Mouse (Mus musculus) forebrain, embryonic 13.5 days (tissue): Measurements from ENCODE around the gene St6galnac3. TPM values are rescaled to one million over a fixed set of nuclear protein-coding genes. Genes with fewer than 3 reads are reported as not detected.
A peak's percentile ranks its signal among the peaks of the same experiment; 100 is the strongest.

Experiments
- ATAC-seq: fragments of 200-750 bp; cut with Nextera tagmentation; 2 replicates; pipeline ENCODE4 v1.8.0; 2017
- H3K27ac ChIP-seq: fragments of 300-500 bp; sonication (generic); 2 replicates; pipeline ENCODE4 v1.5.1; 2015; ENCODE audit warnings: inconsistent platforms, mild to moderate bottlenecking, moderate library complexity
- H3K27me3 ChIP-seq: fragments of 300-500 bp; sonication (generic); 2 replicates; pipeline ENCODE4 v1.6.1; 2015; ENCODE audit warnings: mild to moderate bottlenecking, inconsistent platforms
- H3K36me3 ChIP-seq: fragments of 300-500 bp; sonication (generic); 2 replicates; pipeline ENCODE4 v1.6.1; 2015; ENCODE audit warnings: mild to moderate bottlenecking, inconsistent platforms; ENCODE audit not compliant: poor library complexity, severe bottlenecking
- H3K4me1 ChIP-seq: fragments of 300-500 bp; sonication (generic); 2 replicates; pipeline ENCODE4 v1.6.1; 2015; ENCODE audit warnings: inconsistent platforms
- H3K4me2 ChIP-seq: fragments of 300-500 bp; sonication (generic); 2 replicates; pipeline ENCODE4 v1.6.1; 2015; ENCODE audit warnings: inconsistent platforms, mild to moderate bottlenecking, moderate library complexity
- H3K4me3 ChIP-seq: fragments of 300-500 bp; sonication (generic); 2 replicates; pipeline ENCODE4 v1.5.1; 2015; ENCODE audit warnings: mild to moderate bottlenecking, inconsistent platforms
- H3K9ac ChIP-seq: fragments of 300-500 bp; sonication (generic); 2 replicates; pipeline ENCODE4 v1.6.1; 2015; ENCODE audit warnings: mild to moderate bottlenecking, inconsistent platforms
- H3K9me3 ChIP-seq: fragments of 300-500 bp; sonication (generic); replicated peaks from 2 replicates; pipeline ENCODE4 v1.6.1; 2016; ENCODE audit warnings: inconsistent platforms
- WGBS: fragments of 180-500 bp; shearing (Covaris S2); methylation state at CpG from one replicate; pipeline ENCODE4 v1.1.7; 2015; 5-methylcytosine and 5-hydroxymethylcytosine counted together
- polyA plus RNA-seq: library from polyadenylated mRNA; unstranded; fragments of >200 nt; fragmentation: Nextera tagmentation; extraction: Ambion mirVana; gene quantifications from 2 replicates; pipeline ENCODE4 v1.2.1, GENCODE M21; 2015

Gene St6galnac3
- polyA plus RNA-seq, 1 experiment from 2014 or later, result 20.7 TPM

GRCm38 (mm10) chr3:153681720-153682119 is 43.3 kb downstream of the St6galnac3 start:
- Histone ChIP-seq H3K9me3 (0 out of 2 replicates have a peak, but pooled peaks cover 2% of the 10 kb centered on the region), H3K4me2 (no peak overlapping the region), H3K4me3 (no peak overlapping the region), H3K27ac (no peak overlapping the region), H3K36me3 (no peaks in the 10 kb centered on the region), H3K27me3 (no peaks in the 10 kb centered on the region), H3K4me1 (0 out of 2 replicates have a peak, but pooled peaks cover 10% of the 10 kb centered on the region), H3K9ac (no peak overlapping the region)
- ATAC-seq, result no peak
- WGBS, result 94% methylated on average over 9 of the region's 9 CpGs

GRCm38 (mm10) chr3:153675832-153676231 is 49.1 kb downstream of the St6galnac3 start:
- Histone ChIP-seq H3K9ac (no peak overlapping the region), H3K4me1 (peaks cover 27% of the 10 kb centered on the region), H3K36me3 (no peaks in the 10 kb centered on the region), H3K9me3 (0 out of 2 replicates have a peak, but pooled peaks cover 2% of the 10 kb centered on the region), H3K4me2 (no peak overlapping the region; the same call in 1 of the 2 replicates), H3K27me3 (no peaks in the 10 kb centered on the region), H3K27ac (peak overlapping the region; percentile 31; the same call in 1 of the 2 replicates), H3K4me3 (no peak overlapping the region)
- peak; percentile 43 for ATAC-seq
- 1% methylated on average over 7 of the region's 7 CpGs for WGBS

DNA sequence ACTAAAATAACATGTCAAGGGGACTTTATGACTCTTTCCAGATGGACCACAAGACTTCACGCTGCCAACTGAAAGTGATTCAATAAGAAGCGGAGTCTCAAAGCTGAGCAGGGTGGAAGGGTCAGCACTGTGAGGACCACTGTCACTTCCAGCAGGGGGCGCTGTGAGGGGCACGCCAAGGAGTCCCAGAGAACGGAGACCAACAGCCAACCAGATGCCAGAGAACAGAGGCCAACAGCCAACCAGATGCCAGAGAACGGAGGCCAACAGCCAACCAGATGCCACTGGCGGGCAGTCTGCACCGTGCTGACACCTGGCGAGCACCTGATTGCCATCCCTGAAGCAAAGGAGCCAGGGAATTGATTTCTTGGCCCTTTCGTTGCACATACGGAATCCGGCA is 49.9 kb downstream of the St6galnac3 start:
- Histone ChIP-seq H3K4me1 (peaks cover 27% of the 10 kb centered on the region), H3K9me3 (0 out of 2 replicates have a peak, but pooled peaks cover 2% of the 10 kb centered on the region), H3K9ac (no peak overlapping the region), H3K4me2 (no peak overlapping the region; the same call in 1 of the 2 replicates), H3K36me3 (no peaks in the 10 kb centered on the region), H3K4me3 (no peak overlapping the region), H3K27me3 (no peaks in the 10 kb centered on the region), H3K27ac (no peak overlapping the region)
- ATAC-seq, result 0 out of 2 replicates have a peak, but pooled peaks have one; percentile 25
- WGBS, result 32% methylated on average over 12 of the region's 12 CpGs

DNA sequence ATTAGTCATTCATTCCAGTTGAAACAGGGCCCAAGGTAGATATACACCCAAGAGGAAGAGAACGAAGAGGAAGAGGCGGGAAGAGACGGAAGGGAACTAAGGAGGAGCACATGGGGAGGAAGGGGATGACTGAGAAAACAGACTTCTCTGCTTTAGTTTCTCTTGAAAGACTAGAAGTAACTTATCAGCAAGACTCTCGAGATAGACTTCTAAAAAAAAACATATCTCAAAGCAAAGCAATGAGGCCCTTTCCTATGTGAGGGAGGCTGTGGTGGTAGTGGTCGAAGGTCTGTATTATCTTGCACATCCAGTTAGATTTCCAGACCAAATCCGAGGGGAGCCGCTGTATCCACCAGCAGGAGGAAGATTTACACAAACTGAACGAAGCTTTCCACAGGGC is 50.6 kb downstream of the St6galnac3 start:
- Histone ChIP-seq H3K4me2 (no peak overlapping the region), H3K27me3 (no peaks in the 10 kb centered on the region), H3K27ac (no peak overlapping the region), H3K9me3 (no peaks in the 10 kb centered on the region), H3K4me3 (no peak overlapping the region), H3K36me3 (no peaks in the 10 kb centered on the region), H3K9ac (no peak overlapping the region), H3K4me1 (peaks cover 27% of the 10 kb centered on the region)
- WGBS, result 85% methylated on average over 8 of the region's 8 CpGs
- ATAC-seq, result no peak

GRCm38 (mm10) chr3:153673451-153673850 is 51.5 kb downstream of the St6galnac3 start:
- 87% methylated on average over 12 of the region's 12 CpGs for WGBS
- H3K9ac ChIP-seq, result no peak overlapping the region
- no peaks in the 10 kb centered on the region for H3K9me3 ChIP-seq
- H3K36me3 ChIP-seq, result no peaks in the 10 kb centered on the region
- H3K4me2 ChIP-seq, result no peak overlapping the region
- peaks cover 33% of the 10 kb centered on the region for H3K4me1 ChIP-seq
- ATAC-seq, result no peak
- no peak overlapping the region for H3K4me3 ChIP-seq
- H3K27me3 ChIP-seq, result no peaks in the 10 kb centered on the region
- no peak overlapping the region for H3K27ac ChIP-seq

- Histone ChIP-seq H3K9ac (no peak overlapping the region), H3K36me3 (no peaks in the 10 kb centered on the region), H3K4me3 (no peak overlapping the region), H3K27me3 (no peaks in the 10 kb centered on the region), H3K4me1 (peaks cover 18% of the 10 kb centered on the region), H3K9me3 (no peaks in the 10 kb centered on the region), H3K27ac (no peak overlapping the region), H3K4me2 (no peak overlapping the region)
- no peak for ATAC-seq
- 92% methylated on average over 10 of the region's 10 CpGs for WGBS
Measured at GRCm38 (mm10) chr3:153670953-153671674, 53.9 kb downstream of the St6galnac3 start.

GRCm38 (mm10) chr3:153669737-153670435 is 55.1 kb downstream of the St6galnac3 start:
- no peak overlapping the region for H3K4me2 ChIP-seq

GRCm38 (mm10) chr3:153669329-153669728 is 55.6 kb downstream of the St6galnac3 start:
- WGBS, result 68% methylated on average over 8 of the region's 8 CpGs
- no peaks in the 10 kb centered on the region for H3K27me3 ChIP-seq
- no peak for ATAC-seq
- H3K27ac ChIP-seq, result no peak overlapping the region
- H3K4me2 ChIP-seq, result no peak overlapping the region
- no peak overlapping the region for H3K9ac ChIP-seq
- H3K4me3 ChIP-seq, result no peak overlapping the region
- H3K9me3 ChIP-seq, result no peaks in the 10 kb centered on the region
- no peaks in the 10 kb centered on the region for H3K36me3 ChIP-seq
- peaks cover 15% of the 10 kb centered on the region for H3K4me1 ChIP-seq

More at GRCm38 (mm10) chr3:153669737-153670435, 55.1 kb downstream of the St6galnac3 start:
- H3K4me1 ChIP-seq, result peaks cover 12% of the 10 kb centered on the region
- H3K36me3 ChIP-seq, result no peaks in the 10 kb centered on the region
- no peaks in the 10 kb centered on the region for H3K27me3 ChIP-seq
- H3K9ac ChIP-seq, result no peak overlapping the region
- no peak for ATAC-seq
- no peak overlapping the region for H3K27ac ChIP-seq
- 88% methylated on average over 13 of the region's 13 CpGs for WGBS
- H3K9me3 ChIP-seq, result no peaks in the 10 kb centered on the region
- H3K4me3 ChIP-seq, result no peak overlapping the region

GRCm38 (mm10) chr3:153668447-153669290 is 56.3 kb downstream of the St6galnac3 start:
- H3K27me3 ChIP-seq, result no peaks in the 10 kb centered on the region
- H3K9me3 ChIP-seq, result no peaks in the 10 kb centered on the region
- no peak; the same call in 1 of the 2 replicates for ATAC-seq
- H3K4me1 ChIP-seq, result peaks cover 20% of the 10 kb centered on the region
- no peak overlapping the region for H3K9ac ChIP-seq
- no peak overlapping the region for H3K4me2 ChIP-seq
- no peak overlapping the region for H3K27ac ChIP-seq
- WGBS, result 77% methylated on average over 21 of the region's 21 CpGs
- H3K4me3 ChIP-seq, result no peak overlapping the region
- no peaks in the 10 kb centered on the region for H3K36me3 ChIP-seq

- ATAC-seq, result no peak
- Histone ChIP-seq H3K36me3 (no peaks in the 10 kb centered on the region), H3K9me3 (no peaks in the 10 kb centered on the region), H3K27ac (no peak overlapping the region), H3K27me3 (no peaks in the 10 kb centered on the region), H3K9ac (no peak overlapping the region), H3K4me2 (no peak overlapping the region), H3K4me1 (peaks cover 44% of the 10 kb centered on the region), H3K4me3 (no peak overlapping the region)
- WGBS, result 82% methylated on average over 5 of the region's 5 CpGs
Measured at GRCm38 (mm10) chr3:153664696-153665095, 60.3 kb downstream of the St6galnac3 start.

DNA sequence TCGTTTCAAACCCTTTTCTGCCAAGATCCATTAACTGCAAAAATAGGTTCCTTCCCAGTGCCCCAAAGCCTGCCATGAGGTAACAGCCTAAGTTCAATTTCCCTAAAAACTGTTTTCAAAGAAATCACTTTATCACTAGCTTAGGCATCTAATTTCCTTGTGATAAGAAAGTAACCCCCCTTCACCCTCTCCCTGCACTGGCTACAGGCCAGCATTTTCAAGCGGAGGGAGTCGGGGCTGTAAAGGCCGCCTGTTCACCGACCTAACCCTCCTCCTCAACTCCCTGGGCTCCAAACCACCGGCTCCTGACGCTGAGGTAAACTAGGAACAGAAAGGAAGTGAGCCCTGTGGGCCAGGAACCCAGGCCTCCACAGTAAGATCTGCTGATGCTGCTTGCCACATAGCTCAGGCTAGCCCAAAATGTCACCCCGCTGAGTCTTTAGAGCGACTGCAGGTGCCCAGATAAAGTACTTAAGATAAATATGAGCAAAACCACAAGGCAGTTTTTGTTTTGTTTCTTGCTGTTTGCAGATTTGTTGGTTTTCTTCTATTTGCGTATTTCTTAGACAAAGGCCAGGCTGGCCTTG is 61.0 kb downstream of the St6galnac3 start:
- H3K27me3 ChIP-seq, result no peaks in the 10 kb centered on the region
- no peak overlapping the region for H3K4me2 ChIP-seq
- WGBS, result 67% methylated on average over 10 of the region's 10 CpGs
- no peaks in the 10 kb centered on the region for H3K36me3 ChIP-seq
- peaks cover 50% of the 10 kb centered on the region for H3K4me1 ChIP-seq
- no peak overlapping the region for H3K9ac ChIP-seq
- no peak overlapping the region for H3K27ac ChIP-seq
- H3K9me3 ChIP-seq, result no peaks in the 10 kb centered on the region
- no peak overlapping the region for H3K4me3 ChIP-seq
- no peak for ATAC-seq
